Mouse (Mus musculus): ENCODE data around the gene Naa50.

GRCm38 (mm10) chr16:44184769-44185168 is 45.1 kb downstream of the Naa50 start:
- TF ChIP-seq ZNF384 (IDR thresholded peaks at IDR 0.05; ENCODE audit: low read depth, low read length): no peak
- TF ChIP-seq CHD2 (IDR thresholded peaks at IDR 0.05; ENCODE audit: low read depth, low read length): no peak
- TF ChIP-seq ZC3H11A (IDR thresholded peaks at IDR 0.05; ENCODE audit: borderline replicate concordance, low read depth, low read length): no peak
- no peak for TF ChIP-seq MAFK (IDR thresholded peaks at IDR 0.05; ENCODE audit: insufficient read depth, low read depth, low read length)
- TF ChIP-seq HCFC1 (IDR thresholded peaks at IDR 0.05; ENCODE audit: borderline replicate concordance, insufficient read depth, low read length): no peak

Measured in ES-E14 (cell line).